Mouse (Mus musculus) lung, postnatal 10 days (tissue): ENCODE data around the gene Nat8f1.
"Not testable (repeated sequence)": the region's sequence is repeated elsewhere in the genome, so short reads cannot be mapped to it uniquely, and the experiment has no call there.

Experiments used
- DNase-seq: peaks from one replicate; pipeline ENCODE4 v3.0.0; 2021

Nat8f1 gene

DNA sequence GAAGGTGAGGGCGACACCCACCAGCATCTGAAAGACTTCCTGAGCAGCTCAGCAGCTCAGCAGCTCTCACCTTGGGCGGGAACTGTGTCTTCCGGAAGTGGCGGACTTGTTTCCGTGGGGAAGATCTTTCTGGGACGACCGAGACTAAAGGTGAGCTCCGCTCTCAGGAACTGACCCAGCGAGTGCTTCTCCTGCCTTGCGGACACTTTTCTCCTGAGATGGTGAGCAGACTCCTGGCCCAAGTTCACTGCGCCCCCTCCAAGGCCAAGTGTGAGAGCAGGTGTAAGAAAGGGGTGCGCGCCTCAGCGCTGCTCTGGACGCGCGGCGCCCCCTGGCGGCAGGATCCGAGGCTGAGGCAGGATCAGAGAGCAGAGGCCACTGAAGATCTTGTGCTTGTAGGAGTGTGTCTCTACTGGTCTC lies 10.8 kb downstream of the Nat8f1 start, which contains the start of gene Nat8f4:
TSS of gene Nat8f4 (minus strand) at position 243 of the 420 bp plus-strand sequence.
- DNase-seq: peak; percentile 79

DNA sequence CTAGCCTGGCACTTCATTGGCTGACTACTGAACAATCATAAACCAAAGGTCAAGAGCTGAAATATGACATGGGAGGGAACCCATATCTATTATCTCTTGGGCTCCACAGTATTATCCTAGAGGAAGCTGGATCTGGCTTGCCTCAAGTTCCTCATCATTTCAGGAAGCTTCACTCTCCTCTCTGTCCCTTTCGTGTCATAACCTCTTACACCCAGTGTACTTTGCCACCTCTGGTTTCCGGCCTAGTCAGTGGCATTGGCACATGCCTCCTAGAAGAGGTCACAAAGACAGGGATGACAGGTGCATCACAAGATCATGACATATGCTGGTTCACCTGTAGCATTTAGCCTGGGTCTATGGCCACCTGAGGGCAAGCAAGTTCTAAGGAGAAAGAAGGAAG lies 13.2 kb downstream of the Nat8f1 start:
- DNase-seq: no peak

DNA sequence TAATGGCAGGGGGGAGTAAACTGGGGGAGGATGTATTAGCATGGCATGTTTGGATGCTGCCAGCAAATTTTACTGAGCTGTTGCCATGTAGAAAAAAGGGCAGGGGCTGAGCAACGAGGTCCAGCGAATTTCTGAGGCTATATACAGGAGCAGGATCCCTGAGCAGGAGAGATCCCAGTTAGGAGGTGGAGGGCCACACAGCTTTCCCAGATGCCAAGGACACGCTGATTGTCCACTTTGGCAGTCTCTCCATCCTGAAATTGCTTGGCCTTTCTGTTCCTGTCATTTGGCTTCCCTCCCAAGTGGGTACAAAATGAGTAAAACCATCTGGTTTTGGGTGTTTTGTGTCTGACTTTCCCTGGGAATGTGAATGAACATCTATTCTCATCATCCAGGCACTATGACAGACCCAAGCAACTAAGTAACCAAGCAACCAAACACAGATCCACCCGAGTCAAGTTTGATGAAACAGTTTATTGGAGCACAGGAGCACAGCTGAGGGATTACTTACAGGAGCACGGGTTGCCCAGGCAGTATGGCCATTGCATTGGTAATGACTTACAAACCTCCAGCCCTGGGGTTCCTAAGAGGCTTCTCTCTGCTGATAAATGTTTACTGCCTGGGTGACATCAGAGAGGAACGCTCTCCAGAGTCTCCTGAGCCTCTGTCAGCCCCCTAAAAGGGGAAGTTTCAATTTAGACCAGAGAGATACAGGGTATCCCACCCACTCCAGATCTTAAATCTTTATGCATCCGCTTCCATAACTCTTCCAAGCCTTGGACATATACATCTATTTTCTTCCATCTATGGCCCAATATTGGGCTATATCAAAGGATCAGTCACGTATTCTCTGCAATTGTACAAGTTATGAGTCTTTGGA lies 16.7 kb downstream of the Nat8f1 start:
- not testable (repeated sequence) for DNase-seq

DNA sequence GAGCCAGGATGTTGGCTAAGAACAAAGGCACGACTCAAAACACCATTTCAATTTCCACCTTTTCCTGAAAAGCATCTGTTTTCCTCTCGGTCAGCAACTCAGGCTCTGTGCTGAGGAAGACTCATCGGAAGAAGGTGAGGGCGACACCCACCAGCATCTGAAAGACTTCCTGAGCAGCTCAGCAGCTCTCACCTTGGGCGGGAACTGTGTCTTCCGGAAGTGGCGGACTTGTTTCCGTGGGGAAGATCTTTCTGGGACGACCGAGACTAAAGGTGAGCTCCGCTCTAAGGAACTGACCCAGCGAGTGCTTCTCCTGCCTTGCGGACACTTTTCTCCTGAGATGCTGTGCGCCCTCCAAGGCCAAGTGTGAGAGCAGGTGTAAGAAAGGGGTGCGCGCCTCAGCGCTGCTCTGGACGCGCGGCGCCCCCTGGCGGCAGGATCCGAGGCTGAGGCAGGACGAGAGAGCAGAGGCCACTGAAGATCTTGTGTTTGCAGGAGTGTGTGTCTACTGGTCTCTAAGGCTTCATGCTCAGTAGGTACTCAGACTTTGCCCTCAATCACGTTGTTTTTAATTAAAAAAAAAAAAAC lies 20.3 kb downstream of the Nat8f1 start:
- peak; percentile 18 for DNase-seq

DNA sequence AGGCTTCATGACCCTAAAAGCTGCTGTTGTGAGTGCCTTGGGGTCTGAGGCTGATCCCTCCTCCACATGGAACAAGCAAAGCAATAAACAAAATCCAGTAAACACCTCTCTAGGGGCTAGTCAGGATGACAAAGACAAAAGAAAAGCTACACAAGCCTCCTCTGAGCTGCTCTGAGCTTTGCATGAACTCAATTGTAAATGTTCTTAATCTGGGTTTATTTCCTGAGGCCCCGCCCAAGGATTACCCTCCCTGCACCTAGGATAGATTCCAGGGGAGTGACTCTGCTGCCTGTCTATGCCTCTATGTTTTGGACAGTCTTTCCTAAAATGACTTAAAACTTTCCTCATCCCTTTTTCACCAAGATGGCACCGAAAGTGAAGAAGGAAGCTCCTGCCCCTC lies 26.5 kb downstream of the Nat8f1 start:
- no peak for DNase-seq

DNA sequence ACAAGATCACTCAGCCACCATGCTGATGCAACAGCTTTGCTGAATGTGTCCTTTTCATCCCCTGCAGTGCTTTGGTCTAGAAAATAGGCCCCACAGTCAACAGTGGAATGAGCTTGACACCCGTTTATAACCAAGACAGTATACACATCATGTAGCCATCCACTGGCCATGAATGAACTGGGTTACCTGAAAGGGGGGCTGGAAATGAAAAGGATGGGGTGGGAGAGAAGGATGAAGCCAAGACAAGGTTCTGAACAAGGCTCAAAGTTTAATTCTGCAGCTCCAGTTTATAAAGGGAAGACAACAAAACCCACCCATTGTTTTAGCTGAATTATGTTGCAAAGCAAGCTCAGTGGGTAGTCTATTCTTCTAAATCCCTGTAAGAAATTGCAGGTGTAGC lies 31.2 kb downstream of the Nat8f1 start:
- DNase-seq: no peak

DNA sequence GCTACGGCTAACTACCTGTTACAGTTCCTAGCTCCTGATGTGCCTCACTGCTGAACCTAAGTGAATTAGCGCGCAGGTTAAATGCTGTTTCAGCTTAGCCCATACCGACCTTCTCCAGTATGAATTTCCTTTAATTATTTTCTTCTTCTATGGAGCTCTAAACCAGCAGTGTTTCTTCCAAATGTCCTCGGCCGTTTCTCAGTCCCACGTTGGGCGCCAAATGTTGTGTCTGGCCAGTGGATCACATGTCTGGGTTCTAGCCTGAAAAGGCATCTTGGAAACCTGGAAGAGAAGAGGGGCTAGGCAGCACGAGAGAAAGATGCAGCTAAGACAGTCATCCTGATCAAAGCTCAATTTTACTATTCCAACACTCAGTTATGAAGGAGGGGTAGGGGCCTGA lies 32.2 kb downstream of the Nat8f1 start:
- not testable (repeated sequence) for DNase-seq

DNA sequence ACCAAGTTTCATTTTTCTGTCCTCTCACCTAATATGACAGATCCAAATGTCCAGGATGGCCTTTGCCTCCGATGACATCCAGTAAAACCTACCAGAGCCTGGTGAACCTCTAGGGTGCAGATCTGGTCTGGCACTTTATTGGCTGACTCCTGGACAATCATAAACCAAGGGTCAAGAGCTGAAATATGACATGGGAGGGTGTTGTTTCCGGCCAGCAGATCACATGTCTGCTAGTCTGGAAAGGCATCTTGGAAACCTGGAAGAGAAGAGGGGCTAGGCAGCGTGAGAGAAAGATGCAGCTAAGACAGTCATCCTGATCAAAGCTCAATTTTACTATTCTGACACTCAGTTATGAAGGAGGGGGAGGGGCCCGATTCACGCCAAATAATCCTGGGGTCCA lies 46.5 kb downstream of the Nat8f1 start, which contains the start of gene Nat8f2:
TSS of gene Nat8f2 (minus strand) at position 153 of the 400 bp plus-strand sequence.
- DNase-seq: not testable (repeated sequence)

DNA sequence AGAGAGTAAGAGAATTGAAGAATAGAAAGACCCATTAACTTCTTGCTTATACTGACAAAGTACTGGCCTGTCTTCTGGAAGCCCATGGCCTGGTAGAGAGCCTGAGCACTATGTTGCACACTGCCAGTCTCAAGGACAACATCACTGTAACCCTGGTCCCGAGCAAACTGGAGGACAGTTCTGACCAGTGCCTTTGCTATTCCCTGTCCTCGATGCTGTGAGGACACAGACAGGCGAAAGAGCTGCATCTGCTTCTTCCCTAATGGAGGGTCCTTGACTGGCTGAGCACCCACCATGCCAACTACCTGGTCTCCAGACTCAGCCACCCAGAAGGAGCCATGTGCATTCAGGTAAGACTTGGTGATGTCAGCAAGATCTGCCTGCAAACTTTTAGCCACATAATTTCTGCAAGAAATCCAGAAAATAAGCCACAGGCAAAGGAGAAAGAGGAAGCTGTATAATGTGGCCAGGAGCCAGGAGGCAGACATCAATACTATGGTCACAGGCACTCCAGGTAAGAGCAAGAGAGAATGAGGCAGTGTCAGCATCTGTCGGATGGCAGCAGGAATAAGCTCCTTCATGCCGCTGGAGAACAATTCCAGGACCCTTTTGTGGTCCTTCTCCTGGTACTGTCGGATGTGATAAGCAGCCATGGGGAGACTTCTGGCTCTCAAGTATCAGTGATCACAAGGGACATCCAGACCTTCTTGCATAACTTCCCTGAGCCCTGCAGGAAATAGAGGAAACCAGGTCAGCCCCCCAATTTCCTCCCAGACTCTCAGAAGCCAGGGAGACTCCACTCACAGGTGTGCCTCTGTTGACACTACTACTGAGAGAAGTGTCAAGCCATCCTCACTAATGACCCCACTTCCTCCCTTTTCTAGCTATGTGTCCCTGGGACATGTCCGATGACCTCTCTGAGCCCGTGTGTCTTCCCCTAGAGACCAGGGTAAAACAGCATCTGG lies 47.5 kb downstream of the Nat8f1 start:
- no peak for DNase-seq

DNA sequence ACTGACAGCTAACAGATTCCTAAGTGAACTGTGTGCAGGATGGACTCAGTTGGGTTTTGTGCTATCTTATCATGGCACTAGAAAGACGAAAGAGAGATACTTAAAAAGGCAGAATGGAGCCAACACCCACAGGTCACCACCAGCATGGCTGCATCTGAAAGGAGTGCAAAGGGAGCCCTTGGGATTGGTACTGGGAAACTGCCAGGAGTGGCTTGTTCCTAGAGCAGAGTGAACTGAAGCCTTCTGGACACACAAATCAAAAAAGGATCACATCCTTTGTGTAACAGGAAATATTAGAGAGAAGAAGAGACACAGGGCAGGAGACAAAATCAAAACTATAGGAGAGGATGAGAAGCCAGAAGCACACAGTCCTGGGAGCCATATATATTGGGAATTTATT lies 48.5 kb downstream of the Nat8f1 start:
- DNase-seq: not testable (repeated sequence)

DNA sequence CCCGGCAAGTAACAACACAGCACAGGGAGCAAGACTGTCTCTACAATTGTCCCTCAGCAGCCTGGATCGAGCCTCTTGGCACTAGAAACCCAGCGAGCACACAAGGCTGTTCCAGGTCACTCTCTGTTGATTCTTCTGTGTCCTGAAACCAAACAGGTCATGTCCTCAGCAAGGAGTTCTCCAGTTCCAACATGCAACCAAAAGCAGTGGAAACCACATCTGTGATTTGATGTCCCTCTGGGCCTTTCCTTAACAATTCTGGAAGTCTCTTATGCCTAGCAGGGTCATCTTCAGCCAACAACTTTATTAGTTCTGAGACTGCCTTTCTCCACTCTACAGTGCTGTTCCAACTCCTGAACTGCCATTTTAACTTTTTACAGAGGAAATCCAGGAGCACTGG lies 49.3 kb downstream of the Nat8f1 start:
- not testable (repeated sequence) for DNase-seq

DNA sequence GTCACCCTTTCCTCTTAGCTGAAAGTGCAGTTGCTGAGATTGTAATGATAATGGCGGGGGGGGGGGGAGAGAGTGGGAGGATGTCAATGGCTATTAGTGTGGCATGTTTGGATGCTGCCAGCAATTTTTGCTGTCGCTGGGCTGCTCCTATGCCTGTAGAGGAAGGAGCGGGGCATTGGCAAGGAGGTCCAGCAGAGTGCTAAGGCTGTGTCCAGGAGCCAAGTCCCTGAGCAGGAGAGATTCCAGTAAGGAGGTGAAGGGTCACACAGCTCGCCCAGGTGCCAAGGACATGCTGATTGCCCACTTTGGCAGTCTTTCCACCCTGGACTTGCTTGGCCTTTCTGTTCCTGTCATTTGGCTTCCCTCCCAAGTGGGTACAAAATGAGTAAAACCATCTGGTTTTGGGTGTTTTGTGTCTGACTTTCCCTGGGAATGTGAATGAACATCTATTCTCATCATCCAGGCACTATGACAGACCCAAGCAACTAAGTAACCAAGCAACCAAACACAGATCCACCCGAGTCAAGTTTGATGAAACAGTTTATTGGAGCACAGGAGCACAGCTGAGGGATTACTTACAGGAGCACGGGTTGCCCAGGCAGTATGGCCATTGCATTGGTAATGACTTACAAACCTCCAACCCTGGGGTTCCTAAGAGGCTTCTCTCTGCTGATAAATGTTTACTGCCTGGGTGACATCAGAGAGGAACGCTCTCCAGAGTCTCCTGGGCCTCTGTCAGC lies 50.4 kb downstream of the Nat8f1 start:
- DNase-seq: peak; percentile 5

DNA sequence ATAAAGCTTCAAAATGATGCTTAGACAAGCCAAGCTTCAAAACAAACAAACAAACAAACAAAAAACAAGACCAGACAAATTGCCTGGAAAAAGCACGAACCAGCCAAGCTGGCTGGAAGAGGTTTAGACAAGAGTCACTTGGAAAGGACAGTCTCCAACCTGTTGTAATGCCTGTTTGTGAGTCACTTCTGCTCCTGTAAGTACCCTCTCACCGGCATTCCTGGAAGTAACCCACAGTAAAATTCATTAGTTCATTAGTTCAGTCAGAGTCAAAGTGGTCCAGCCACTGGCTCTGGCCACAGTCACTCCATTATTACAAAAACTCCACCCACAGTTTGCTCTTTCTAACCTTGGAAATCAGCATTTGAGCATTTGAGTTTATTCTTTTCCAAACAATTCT lies 51.6 kb downstream of the Nat8f1 start:
- no peak for DNase-seq

DNA sequence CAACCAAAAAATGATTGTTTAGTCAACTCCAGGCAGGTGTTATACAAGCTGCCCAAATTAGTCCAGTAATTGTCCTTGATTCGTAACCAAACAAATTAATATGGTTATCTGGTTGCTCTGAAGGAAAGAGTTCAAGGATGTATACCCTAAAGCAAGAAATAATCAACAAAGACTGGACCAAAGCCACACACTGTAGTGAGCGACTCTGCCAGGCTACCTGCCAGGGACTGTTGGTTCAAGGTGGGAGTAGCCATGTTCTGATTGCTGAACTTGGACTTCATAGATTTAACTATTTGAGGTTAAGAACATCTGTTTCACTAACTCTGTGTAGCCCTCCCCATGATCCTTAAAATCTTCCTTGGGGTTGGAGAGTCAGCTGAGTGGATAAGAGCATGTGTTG lies 52.4 kb downstream of the Nat8f1 start:
- DNase-seq: no peak

DNA sequence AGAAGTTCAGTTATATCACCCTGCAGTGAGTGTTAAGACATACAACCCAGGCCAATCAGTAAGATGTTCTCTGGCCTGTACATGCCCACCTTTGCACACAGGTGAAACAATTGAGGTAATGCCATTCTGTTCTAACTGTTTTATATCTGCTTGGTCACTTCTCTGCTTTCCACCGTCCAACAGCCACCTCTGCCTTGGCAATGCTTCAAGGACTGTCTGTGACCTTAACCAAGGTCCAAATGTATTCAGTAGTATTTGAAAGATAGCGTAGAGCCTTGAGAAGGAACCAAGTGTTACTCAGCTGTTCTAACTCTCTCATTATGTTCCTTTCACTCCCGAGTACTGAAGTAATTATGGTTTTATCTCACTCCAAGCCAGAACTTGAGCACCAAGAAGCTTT lies 52.9 kb downstream of the Nat8f1 start:
- DNase-seq: no peak

DNA sequence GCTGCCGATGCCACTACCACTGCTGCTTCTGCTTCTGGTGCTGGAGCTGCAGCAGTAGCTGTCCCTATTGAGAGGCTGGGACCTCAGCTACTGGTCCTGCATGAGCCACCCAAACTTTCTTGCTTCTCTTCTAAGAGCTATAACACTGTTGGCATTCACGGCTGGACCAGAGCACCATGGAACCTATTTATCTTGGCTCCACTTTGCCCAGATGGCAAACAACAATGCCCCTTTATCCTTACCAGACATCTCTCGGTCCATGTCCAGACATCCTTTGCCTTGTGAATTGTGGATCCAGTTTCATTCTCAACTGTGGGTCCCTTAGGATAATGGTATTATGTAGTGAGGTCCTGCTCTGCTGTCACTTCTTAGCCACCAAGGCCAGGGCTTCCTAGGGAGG lies 54.2 kb downstream of the Nat8f1 start:
- DNase-seq: no peak
